Mouse (Mus musculus) CD4-positive, CD25-positive, alpha-beta regulatory T cell, adult 2 months (primary cell): ENCODE results near the gene Trib3.
"Not testable (repeated sequence)": the region's sequence is repeated elsewhere in the genome, so short reads cannot be mapped to it uniquely, and the experiment has no call there.

Source experiments
- DNase-seq: peaks from one replicate; pipeline ENCODE4 v3.0.0-alpha.2; 2012; ENCODE audit warnings: low read depth, low spot score

Gene Trib3

GRCm38 (mm10) chr2:152313926-152314325 lies 29.9 kb downstream of the Trib3 start:
- DNase-seq: no peak

- no peak for DNase-seq
Measured at GRCm38 (mm10) chr2:152312996-152313395, 30.8 kb downstream of the Trib3 start.

GRCm38 (mm10) chr2:152307186-152307585 lies 36.6 kb downstream of the Trib3 start:
- no peak for DNase-seq

- DNase-seq: no peak
Measured at GRCm38 (mm10) chr2:152305480-152305879, 38.4 kb downstream of the Trib3 start.

GRCm38 (mm10) chr2:152303781-152304180 lies 40.1 kb downstream of the Trib3 start:
- no peak for DNase-seq

GRCm38 (mm10) chr2:152302862-152303261 lies 41.0 kb downstream of the Trib3 start:
- no peak for DNase-seq

GRCm38 (mm10) chr2:152294541-152294940 lies 49.3 kb downstream of the Trib3 start:
- no peak for DNase-seq

GRCm38 (mm10) chr2:152293727-152294475 lies 49.9 kb downstream of the Trib3 start, which contains the start of gene Tbc1d20:
Tbc1d20 (plus strand) TSS chr2:152293828.
- peak; percentile 97 for DNase-seq

GRCm38 (mm10) chr2:152293179-152293726 lies 50.6 kb downstream of the Trib3 start:
- DNase-seq: no peak

- no peak for DNase-seq
Measured at GRCm38 (mm10) chr2:152292475-152292874, 51.4 kb downstream of the Trib3 start.

- DNase-seq: not testable (repeated sequence)
Measured at GRCm38 (mm10) chr2:152289623-152290022, 54.2 kb downstream of the Trib3 start.

GRCm38 (mm10) chr2:152288046-152288445 lies 55.8 kb downstream of the Trib3 start:
- no peak for DNase-seq

- DNase-seq: no peak
Measured at GRCm38 (mm10) chr2:152287560-152287959, 56.3 kb downstream of the Trib3 start.
